Mouse (Mus musculus) heart, embryonic 11.5 days (tissue): Measurements from ENCODE around the gene 2310079G19Rik. TPM values are rescaled to one million over a fixed set of nuclear protein-coding genes. Genes with fewer than 3 reads are reported as not detected.

Source experiments
- ATAC-seq: fragments of 200-750 bp; cut with Nextera tagmentation; replicated peaks from 2 replicates; pipeline ENCODE4 v1.8.0; 2017; ENCODE audit warnings: moderate library complexity; ENCODE audit not compliant: insufficient number of reproducible peaks, low FRiP score, low TSS enrichment
- H3K27ac ChIP-seq: fragments of 300-500 bp; sonication (generic); 2 replicates; pipeline ENCODE4 v1.5.1; 2014; ENCODE audit warnings: mild to moderate bottlenecking, low read depth, low read length
- H3K27me3 ChIP-seq: fragments of 300-500 bp; sonication (generic); 2 replicates; pipeline ENCODE4 v1.6.1; 2014; ENCODE audit warnings: mild to moderate bottlenecking, low read length, mixed read lengths; ENCODE audit not compliant: control insufficient read depth, insufficient read depth
- H3K36me3 ChIP-seq: fragments of 300-500 bp; sonication (generic); 2 replicates; pipeline ENCODE4 v1.6.1; 2014; ENCODE audit warnings: mild to moderate bottlenecking, low read length, moderate library complexity, mixed read lengths; ENCODE audit not compliant: control insufficient read depth, insufficient read depth
- H3K4me1 ChIP-seq: fragments of 300-500 bp; sonication (generic); 2 replicates; pipeline ENCODE4 v1.6.1; 2014; ENCODE audit warnings: low read length; ENCODE audit not compliant: control insufficient read depth, insufficient read depth
- H3K4me2 ChIP-seq: fragments of 300-500 bp; sonication (generic); 2 replicates; pipeline ENCODE4 v1.6.1; 2014; ENCODE audit warnings: mild to moderate bottlenecking, moderate library complexity
- H3K4me3 ChIP-seq: fragments of 300-500 bp; sonication (generic); 2 replicates; pipeline ENCODE4 v1.5.1; 2014; ENCODE audit warnings: low read depth, low read length
- H3K9ac ChIP-seq: fragments of 300-500 bp; sonication (generic); 2 replicates; pipeline ENCODE4 v1.6.1; 2014; ENCODE audit warnings: mild to moderate bottlenecking, low read depth, low read length, moderate library complexity
- H3K9me3 ChIP-seq: fragments of 300-500 bp; sonication (generic); replicated peaks from 2 replicates; pipeline ENCODE4 v1.6.1; 2016; ENCODE audit warnings: low read length; ENCODE audit not compliant: control insufficient read depth
- WGBS: fragments of 180-500 bp; shearing (Covaris S2); extraction: QIAGEN DNeasy Blood & Tissue Kit; methylation state at CpG from one replicate; pipeline ENCODE4 v1.1.7; 2014; ENCODE audit not compliant: insufficient replicate concordance; 5-methylcytosine and 5-hydroxymethylcytosine counted together
- polyA plus RNA-seq: library from polyadenylated mRNA; unstranded; fragments of >200 nt; fragmentation: Nextera tagmentation; extraction: Ambion mirVana; gene quantifications from 2 replicates; pipeline ENCODE4 v1.2.1, GENCODE M21; 2014

2310079G19Rik gene
- polyA plus RNA-seq, 1 experiment from 2014 or later, result not detected

GRCm38 (mm10) chr16:88631474-88631873 is 4.0 kb upstream of the 2310079G19Rik start:
- WGBS, result 70% methylated on average over 4 of the region's 4 CpGs
- H3K9ac ChIP-seq, result no peak overlapping the region
- no peak overlapping the region for H3K4me3 ChIP-seq
- no peaks in the 10 kb centered on the region for H3K9me3 ChIP-seq
- no peak for ATAC-seq
- no peaks in the 10 kb centered on the region for H3K4me1 ChIP-seq
- no peaks in the 10 kb centered on the region for H3K27me3 ChIP-seq
- H3K27ac ChIP-seq, result no peak overlapping the region
- H3K4me2 ChIP-seq, result no peak overlapping the region
- H3K36me3 ChIP-seq, result no peaks in the 10 kb centered on the region

- 79% methylated on average over 4 of the region's 4 CpGs for WGBS
- no peak overlapping the region for H3K4me2 ChIP-seq
Measured at GRCm38 (mm10) chr16:88612712-88613111, 14.8 kb downstream of the 2310079G19Rik start.

GRCm38 (mm10) chr16:88611922-88612321 is 15.5 kb downstream of the 2310079G19Rik start, which contains the start of gene Krtap24-1:
TSS of gene Krtap24-1 (minus strand) at chr16:88612279.
- ATAC-seq, result no peak
- Histone ChIP-seq H3K4me2 (no peak within 1 kb of the TSS), H3K4me3 (no peak within 1 kb of the TSS), H3K9ac (no peak within 1 kb of the TSS), H3K27ac (no peak within 1 kb of the TSS), H3K27me3 (no peaks in the 10 kb centered on the region), H3K4me1 (no peaks in the 10 kb centered on the region), H3K9me3 (no peaks in the 10 kb centered on the region), H3K36me3 (no peaks in the 10 kb centered on the region)
- WGBS, result 88% methylated on average over 8 of the region's 8 CpGs

More at GRCm38 (mm10) chr16:88612712-88613111, 14.8 kb downstream of the 2310079G19Rik start:
- no peak overlapping the region for H3K27ac ChIP-seq
- ATAC-seq, result no peak
- H3K9me3 ChIP-seq, result no peaks in the 10 kb centered on the region
- H3K27me3 ChIP-seq, result no peaks in the 10 kb centered on the region
- H3K4me3 ChIP-seq, result no peak overlapping the region
- no peaks in the 10 kb centered on the region for H3K4me1 ChIP-seq
- no peaks in the 10 kb centered on the region for H3K36me3 ChIP-seq
- H3K9ac ChIP-seq, result no peak overlapping the region

- Histone ChIP-seq H3K9me3 (no peaks in the 10 kb centered on the region), H3K27ac (no peak overlapping the region), H3K4me2 (no peak overlapping the region), H3K4me1 (no peaks in the 10 kb centered on the region), H3K9ac (no peak overlapping the region), H3K36me3 (no peaks in the 10 kb centered on the region), H3K27me3 (no peaks in the 10 kb centered on the region), H3K4me3 (no peak overlapping the region)
- ATAC-seq, result no peak
- WGBS, result 82% methylated on average over 6 of the region's 6 CpGs
Measured at GRCm38 (mm10) chr16:88604570-88604969, 22.9 kb downstream of the 2310079G19Rik start.

- no peak for ATAC-seq
- no peak overlapping the region for H3K4me3 ChIP-seq
- WGBS, result 48% methylated on average over 1 of the region's 1 CpGs
- H3K4me2 ChIP-seq, result no peak overlapping the region
- no peak overlapping the region for H3K27ac ChIP-seq
- H3K36me3 ChIP-seq, result no peaks in the 10 kb centered on the region
- no peaks in the 10 kb centered on the region for H3K27me3 ChIP-seq
- H3K9me3 ChIP-seq, result no peaks in the 10 kb centered on the region
- H3K9ac ChIP-seq, result no peak overlapping the region
- H3K4me1 ChIP-seq, result no peaks in the 10 kb centered on the region
Measured at GRCm38 (mm10) chr16:88602464-88602863, 25.0 kb downstream of the 2310079G19Rik start.

- no peaks in the 10 kb centered on the region for H3K27me3 ChIP-seq
- no peaks in the 10 kb centered on the region for H3K4me1 ChIP-seq
- no peak for ATAC-seq
- no peaks in the 10 kb centered on the region for H3K9me3 ChIP-seq
- no peak overlapping the region for H3K4me2 ChIP-seq
- 77% methylated on average over 8 of the region's 8 CpGs for WGBS
- H3K27ac ChIP-seq, result no peak overlapping the region
- no peak overlapping the region for H3K4me3 ChIP-seq
- no peak overlapping the region for H3K9ac ChIP-seq
- no peaks in the 10 kb centered on the region for H3K36me3 ChIP-seq
Measured at GRCm38 (mm10) chr16:88600303-88600702, 27.2 kb downstream of the 2310079G19Rik start.

- Histone ChIP-seq H3K4me1 (no peaks in the 10 kb centered on the region), H3K4me2 (no peak overlapping the region), H3K27ac (no peak overlapping the region), H3K36me3 (no peaks in the 10 kb centered on the region), H3K4me3 (no peak overlapping the region), H3K27me3 (no peaks in the 10 kb centered on the region), H3K9me3 (no peaks in the 10 kb centered on the region), H3K9ac (no peak overlapping the region)
- ATAC-seq, result no peak
- 63% methylated on average over 16 of the region's 16 CpGs for WGBS
Measured at GRCm38 (mm10) chr16:88599504-88600237, 27.8 kb downstream of the 2310079G19Rik start.

GRCm38 (mm10) chr16:88592758-88593157 is 34.7 kb downstream of the 2310079G19Rik start:
- H3K4me1 ChIP-seq, result no peaks in the 10 kb centered on the region
- H3K4me3 ChIP-seq, result no peak overlapping the region
- ATAC-seq, result no peak
- no peaks in the 10 kb centered on the region for H3K27me3 ChIP-seq
- no peak overlapping the region for H3K4me2 ChIP-seq
- H3K27ac ChIP-seq, result no peak overlapping the region
- no peaks in the 10 kb centered on the region for H3K36me3 ChIP-seq
- H3K9me3 ChIP-seq, result no peaks in the 10 kb centered on the region
- H3K9ac ChIP-seq, result no peak overlapping the region

- H3K9ac ChIP-seq, result no peak overlapping the region
- no peak overlapping the region for H3K27ac ChIP-seq
- no peaks in the 10 kb centered on the region for H3K36me3 ChIP-seq
- no peaks in the 10 kb centered on the region for H3K27me3 ChIP-seq
- no peaks in the 10 kb centered on the region for H3K4me1 ChIP-seq
- 86% methylated on average over 9 of the region's 9 CpGs for WGBS
- no peak overlapping the region for H3K4me2 ChIP-seq
- H3K4me3 ChIP-seq, result no peak overlapping the region
- no peaks in the 10 kb centered on the region for H3K9me3 ChIP-seq
- ATAC-seq, result no peak
Measured at GRCm38 (mm10) chr16:88583338-88583737, 44.1 kb downstream of the 2310079G19Rik start.
